Mouse (Mus musculus): Measurements from ENCODE around the gene 6330409D20Rik. TPM values are rescaled to one million over a fixed set of nuclear protein-coding genes. Genes with fewer than 3 reads are reported as not detected.

6330409D20Rik gene
- polyA plus RNA-seq, 1 experiment from 2014 or later, result 3.5 TPM

GRCm38 (mm10) chr2:32759001-32759400 is 18.2 kb upstream of the 6330409D20Rik start:
- WGBS, result 67% methylated on average over 2 of the region's 2 CpGs
- H3K9me3 ChIP-seq (ENCODE audit: control insufficient read depth, low read length), result no peaks in the 10 kb centered on the region
- peaks cover 17% of the 10 kb centered on the region for H3K4me1 ChIP-seq (replicated peaks; ENCODE audit: control insufficient read depth, insufficient read depth, low read length)
- ATAC-seq, result no peak
- H3K9ac ChIP-seq (replicated peaks; ENCODE audit: low read depth, low read length), result no peak overlapping the region
- no peak overlapping the region for H3K27ac ChIP-seq (ENCODE audit: low read length)
- H3K4me3 ChIP-seq (replicated peaks; ENCODE audit: low read length), result no peak overlapping the region
- H3K4me2 ChIP-seq (ENCODE audit: low read length), result no peak overlapping the region
- H3K36me3 ChIP-seq (ENCODE audit: control insufficient read depth, insufficient read depth), result peaks cover 14% of the 10 kb centered on the region
- no peaks in the 10 kb centered on the region for H3K27me3 ChIP-seq (replicated peaks; ENCODE audit: control insufficient read depth, insufficient read depth, low read length)

- Histone ChIP-seq H3K9ac (replicated peaks; ENCODE audit: low read depth, low read length) (no peak overlapping the region; the same call in 1 of the 2 replicates), H3K4me1 (replicated peaks; ENCODE audit: control insufficient read depth, insufficient read depth, low read length) (peaks cover 17% of the 10 kb centered on the region), H3K27me3 (replicated peaks; ENCODE audit: control insufficient read depth, insufficient read depth, low read length) (no peaks in the 10 kb centered on the region), H3K27ac (ENCODE audit: low read length) (no peak overlapping the region), H3K4me3 (replicated peaks; ENCODE audit: low read length) (no peak overlapping the region), H3K36me3 (ENCODE audit: control insufficient read depth, insufficient read depth) (peaks cover 14% of the 10 kb centered on the region), H3K4me2 (ENCODE audit: low read length) (no peak overlapping the region), H3K9me3 (ENCODE audit: control insufficient read depth, low read length) (no peaks in the 10 kb centered on the region)
- no peak for ATAC-seq
- WGBS, result 84% methylated on average over 8 of the region's 8 CpGs
These were observed 17.7 kb upstream of the 6330409D20Rik start for GRCm38 (mm10) chr2:32758503-32758902.

- peak; percentile 97 for ATAC-seq
- H3K4me3 ChIP-seq (replicated peaks; ENCODE audit: low read length), result peak within 1 kb of the TSS; percentile 79
- H3K4me2 ChIP-seq (ENCODE audit: low read length), result peak within 1 kb of the TSS; percentile 54
- H3K27me3 ChIP-seq (replicated peaks; ENCODE audit: control insufficient read depth, insufficient read depth, low read length), result no peaks in the 10 kb centered on the region
- H3K9ac ChIP-seq (replicated peaks; ENCODE audit: low read depth, low read length), result peak within 1 kb of the TSS; percentile 94
- under 1% methylated on average over 66 of the region's 66 CpGs for WGBS
- peaks cover 17% of the 10 kb centered on the region for H3K4me1 ChIP-seq (replicated peaks; ENCODE audit: control insufficient read depth, insufficient read depth, low read length)
- peak within 1 kb of the TSS; percentile 90 for H3K27ac ChIP-seq (ENCODE audit: low read length)
- no peaks in the 10 kb centered on the region for H3K9me3 ChIP-seq (ENCODE audit: control insufficient read depth, low read length)
- peaks cover 10% of the 10 kb centered on the region for H3K36me3 ChIP-seq (ENCODE audit: control insufficient read depth, insufficient read depth)
These were observed 16.4 kb upstream of the 6330409D20Rik start, which contains the start of gene Tor2a for GRCm38 (mm10) chr2:32757056-32757845. TSS of gene Tor2a (plus strand) at chr2:32757234.

- Histone ChIP-seq H3K9ac (replicated peaks; ENCODE audit: low read depth, low read length) (no peak overlapping the region), H3K27me3 (replicated peaks; ENCODE audit: control insufficient read depth, insufficient read depth, low read length) (no peaks in the 10 kb centered on the region), H3K4me1 (replicated peaks; ENCODE audit: control insufficient read depth, insufficient read depth, low read length) (peaks cover 17% of the 10 kb centered on the region), H3K4me2 (ENCODE audit: low read length) (peak overlapping the region; percentile 26; the same call in 1 of the 2 replicates), H3K4me3 (replicated peaks; ENCODE audit: low read length) (peak overlapping the region; percentile 79; the same call in 1 of the 2 replicates), H3K9me3 (ENCODE audit: control insufficient read depth, low read length) (no peaks in the 10 kb centered on the region), H3K36me3 (ENCODE audit: control insufficient read depth, insufficient read depth) (peaks cover 14% of the 10 kb centered on the region), H3K27ac (ENCODE audit: low read length) (no peak overlapping the region)
- ATAC-seq, result peak; percentile 44
- 16% methylated on average over 5 of the region's 6 CpGs for WGBS
These were observed 15.8 kb upstream of the 6330409D20Rik start for GRCm38 (mm10) chr2:32756674-32757055.

- Histone ChIP-seq H3K4me1 (replicated peaks; ENCODE audit: control insufficient read depth, insufficient read depth, low read length) (peaks cover 8% of the 10 kb centered on the region), H3K9ac (replicated peaks; ENCODE audit: low read depth, low read length) (no peak overlapping the region), H3K9me3 (ENCODE audit: control insufficient read depth, low read length) (no peaks in the 10 kb centered on the region), H3K4me3 (replicated peaks; ENCODE audit: low read length) (no peak overlapping the region), H3K4me2 (ENCODE audit: low read length) (no peak overlapping the region), H3K36me3 (ENCODE audit: control insufficient read depth, insufficient read depth) (peaks cover 15% of the 10 kb centered on the region; the same call in 1 of the 2 replicates), H3K27me3 (replicated peaks; ENCODE audit: control insufficient read depth, insufficient read depth, low read length) (no peaks in the 10 kb centered on the region), H3K27ac (ENCODE audit: low read length) (no peak overlapping the region)
- no peak for ATAC-seq
- 67% methylated on average over 10 of the region's 10 CpGs for WGBS
These were observed 11.4 kb upstream of the 6330409D20Rik start for GRCm38 (mm10) chr2:32752181-32752580.

- Histone ChIP-seq H3K9me3 (ENCODE audit: control insufficient read depth, low read length) (no peaks in the 10 kb centered on the region), H3K4me3 (replicated peaks; ENCODE audit: low read length) (peak overlapping the region; percentile 18), H3K4me1 (replicated peaks; ENCODE audit: control insufficient read depth, insufficient read depth, low read length) (peaks cover 8% of the 10 kb centered on the region), H3K4me2 (ENCODE audit: low read length) (peak overlapping the region; percentile 48), H3K9ac (replicated peaks; ENCODE audit: low read depth, low read length) (0 out of 2 replicates have a peak overlapping the region, but pooled peaks have one; percentile 19), H3K36me3 (ENCODE audit: control insufficient read depth, insufficient read depth) (peaks cover 18% of the 10 kb centered on the region; the same call in 1 of the 2 replicates), H3K27ac (ENCODE audit: low read length) (no peak overlapping the region), H3K27me3 (replicated peaks; ENCODE audit: control insufficient read depth, insufficient read depth, low read length) (no peaks in the 10 kb centered on the region)
- WGBS, result 24% methylated on average over 8 of the region's 10 CpGs
- no peak for ATAC-seq
These were observed 10.8 kb upstream of the 6330409D20Rik start for GRCm38 (mm10) chr2:32751665-32752033.

GRCm38 (mm10) chr2:32750887-32751664 is 10.3 kb upstream of the 6330409D20Rik start:
- H3K9me3 ChIP-seq (ENCODE audit: control insufficient read depth, low read length), result no peaks in the 10 kb centered on the region
- H3K27ac ChIP-seq (ENCODE audit: low read length), result no peak overlapping the region; the same call in 1 of the 2 replicates
- peak overlapping the region; percentile 48 for H3K4me2 ChIP-seq (ENCODE audit: low read length)
- ATAC-seq, result peak; percentile 71
- H3K36me3 ChIP-seq (ENCODE audit: control insufficient read depth, insufficient read depth), result peaks cover 18% of the 10 kb centered on the region; the same call in 1 of the 2 replicates
- WGBS, result 4% methylated on average over 31 of the region's 31 CpGs
- H3K27me3 ChIP-seq (replicated peaks; ENCODE audit: control insufficient read depth, insufficient read depth, low read length), result no peaks in the 10 kb centered on the region
- peak overlapping the region; percentile 30; the same call in 1 of the 2 replicates for H3K9ac ChIP-seq (replicated peaks; ENCODE audit: low read depth, low read length)
- H3K4me1 ChIP-seq (replicated peaks; ENCODE audit: control insufficient read depth, insufficient read depth, low read length), result peaks cover 8% of the 10 kb centered on the region
- peak overlapping the region; percentile 18 for H3K4me3 ChIP-seq (replicated peaks; ENCODE audit: low read length)

GRCm38 (mm10) chr2:32750199-32750598 is 9.4 kb upstream of the 6330409D20Rik start:
- Histone ChIP-seq H3K9ac (replicated peaks; ENCODE audit: low read depth, low read length) (no peak overlapping the region), H3K4me3 (replicated peaks; ENCODE audit: low read length) (no peak overlapping the region), H3K27ac (ENCODE audit: low read length) (no peak overlapping the region), H3K4me1 (replicated peaks; ENCODE audit: control insufficient read depth, insufficient read depth, low read length) (peaks cover 8% of the 10 kb centered on the region), H3K36me3 (ENCODE audit: control insufficient read depth, insufficient read depth) (peaks cover 21% of the 10 kb centered on the region; the same call in 1 of the 2 replicates), H3K27me3 (replicated peaks; ENCODE audit: control insufficient read depth, insufficient read depth, low read length) (no peaks in the 10 kb centered on the region), H3K9me3 (ENCODE audit: control insufficient read depth, low read length) (no peaks in the 10 kb centered on the region), H3K4me2 (ENCODE audit: low read length) (no peak overlapping the region)
- no peak for ATAC-seq
- 72% methylated on average over 7 of the region's 7 CpGs for WGBS

GRCm38 (mm10) chr2:32749082-32749481 is 8.3 kb upstream of the 6330409D20Rik start:
- no peak overlapping the region for H3K4me2 ChIP-seq (ENCODE audit: low read length)
- H3K9ac ChIP-seq (replicated peaks; ENCODE audit: low read depth, low read length), result no peak overlapping the region
- H3K27me3 ChIP-seq (replicated peaks; ENCODE audit: control insufficient read depth, insufficient read depth, low read length), result no peaks in the 10 kb centered on the region
- no peaks in the 10 kb centered on the region for H3K9me3 ChIP-seq (ENCODE audit: control insufficient read depth, low read length)
- H3K4me1 ChIP-seq (replicated peaks; ENCODE audit: control insufficient read depth, insufficient read depth, low read length), result peaks cover 8% of the 10 kb centered on the region
- ATAC-seq, result no peak
- 89% methylated on average over 16 of the region's 16 CpGs for WGBS
- peaks cover 15% of the 10 kb centered on the region; the same call in 1 of the 2 replicates for H3K36me3 ChIP-seq (ENCODE audit: control insufficient read depth, insufficient read depth)
- H3K4me3 ChIP-seq (replicated peaks; ENCODE audit: low read length), result no peak overlapping the region
- no peak overlapping the region for H3K27ac ChIP-seq (ENCODE audit: low read length)

Measured in forebrain, embryonic 16.5 days (tissue).